Mouse (Mus musculus): ENCODE data around the gene Cyp4a29. TPM values are rescaled to one million over a fixed set of nuclear protein-coding genes. Genes with fewer than 3 reads are reported as not detected.
"Not testable (repeated sequence)": the region's sequence is repeated elsewhere in the genome, so short reads cannot be mapped to it uniquely, and the experiment has no call there.

Cyp4a29 gene
- total and polyA plus RNA-seq, 2 experiments from 2014 or later: not detected

- not testable (repeated sequence) for H3K27me3 ChIP-seq (ENCODE audit: insufficient read depth, low read length); H3K9me3 ChIP-seq (ENCODE audit: low read length); H3K27ac ChIP-seq; H3K36me3 ChIP-seq (ENCODE audit: insufficient read depth, low read length); H3K4me1 ChIP-seq (ENCODE audit: insufficient read depth, low read length); H3K9ac ChIP-seq (replicated peaks; ENCODE audit: low read length)
- 12% methylated on average over 19 of the region's 23 CpGs for WGBS
- H3K4me3 ChIP-seq (ENCODE audit: low read length): peak overlapping the region; percentile 35
- DNase-seq (ENCODE audit: low spot score) (peak; percentile 45), ATAC-seq (peak; percentile 90)
- peak; percentile 47 for TF ChIP-seq CTCF (IDR thresholded peaks at IDR 0.05; ENCODE audit: low read depth)
- peak overlapping the region; percentile 59 for H3K4me2 ChIP-seq (ENCODE audit: low read depth, low read length)
Measured at GRCm38 (mm10) chr4:115281231-115281767, 39.4 kb downstream of the Cyp4a29 start.

GRCm38 (mm10) chr4:115298746-115299145 lies 56.9 kb downstream of the Cyp4a29 start, which contains the start of gene Cyp4a12a:
Gene Cyp4a12a, plus strand, starts transcription at chr4:115299046.
- H3K36me3 ChIP-seq (ENCODE audit: insufficient read depth, low read length); DNase-seq (ENCODE audit: low spot score); H3K4me2 ChIP-seq (ENCODE audit: low read depth, low read length); ATAC-seq; H3K9me3 ChIP-seq (ENCODE audit: low read length); H3K4me1 ChIP-seq (ENCODE audit: insufficient read depth, low read length); H3K27me3 ChIP-seq (ENCODE audit: insufficient read depth, low read length); H3K9ac ChIP-seq (replicated peaks; ENCODE audit: low read length); H3K27ac ChIP-seq; H3K4me3 ChIP-seq (ENCODE audit: low read length): not testable (repeated sequence)

Other genes starting within 250 kb of the Cyp4a29 start
- gene Stil, start 241.9 kb upstream of the Cyp4a29 start, total RNA-seq (2014; rRNA removed): 2.8 and 3.6 TPM in 2 replicates
- gene Stil, start 241.9 kb upstream of the Cyp4a29 start, polyA plus RNA-seq (2015; fragmentation: Nextera tagmentation; extraction: Ambion mirVana): 2.3 and 2.8 TPM in 2 replicates
- 18.1 and 19.4 TPM in 2 replicates for gene Tal1, start 185.7 kb upstream of the Cyp4a29 start, total RNA-seq (2014; rRNA removed)
- gene Tal1, start 185.7 kb upstream of the Cyp4a29 start, polyA plus RNA-seq (2015; fragmentation: Nextera tagmentation; extraction: Ambion mirVana): 1.1 and 1.6 TPM in 2 replicates
- 0.58 and 5.2 TPM in 2 replicates for gene Pdzk1ip1, start 153.4 kb upstream of the Cyp4a29 start, total RNA-seq (2014; rRNA removed)
- 4.2 and 4.9 TPM in 2 replicates for gene Pdzk1ip1, start 153.4 kb upstream of the Cyp4a29 start, polyA plus RNA-seq (2015; fragmentation: Nextera tagmentation; extraction: Ambion mirVana)
- 20.7 and 25.9 TPM in 2 replicates for gene Cyp4x1, start 107.8 kb upstream of the Cyp4a29 start, total RNA-seq (2014; rRNA removed)
- 9.4 and 9.7 TPM in 2 replicates for gene Cyp4x1, start 107.8 kb upstream of the Cyp4a29 start, polyA plus RNA-seq (2015; fragmentation: Nextera tagmentation; extraction: Ambion mirVana)
- not detected in 2 replicates for gene Cyp4a12a, start 57.0 kb downstream of the Cyp4a29 start, total RNA-seq (2014; rRNA removed)
- not detected in 2 replicates for gene Cyp4a12a, start 57.0 kb downstream of the Cyp4a29 start, polyA plus RNA-seq (2015; fragmentation: Nextera tagmentation; extraction: Ambion mirVana)
- not detected in 2 replicates for gene Cyp4a12b, start 169.5 kb downstream of the Cyp4a29 start, total RNA-seq (2014; rRNA removed)
- 0.08 TPM in 1 of 2 replicates, not detected in the other for gene Cyp4a12b, start 169.5 kb downstream of the Cyp4a29 start, polyA plus RNA-seq (2015; fragmentation: Nextera tagmentation; extraction: Ambion mirVana)
- not detected in 2 replicates for gene Cyp4a30b, start 210.5 kb downstream of the Cyp4a29 start, total RNA-seq (2014; rRNA removed)
- not detected in 2 replicates for gene Cyp4a30b, start 210.5 kb downstream of the Cyp4a29 start, polyA plus RNA-seq (2015; fragmentation: Nextera tagmentation; extraction: Ambion mirVana)